Mouse (Mus musculus) limb, embryonic 12.5 days (tissue): ENCODE measurements around the gene Col5a3. TPM values are rescaled to one million over a fixed set of nuclear protein-coding genes. Genes with fewer than 3 reads are reported as not detected.

Experiments used
- ATAC-seq: fragments of 200-750 bp; cut with Nextera tagmentation; 2 replicates; pipeline ENCODE4 v1.8.0; 2017; ENCODE audit warnings: low read depth, moderate TSS enrichment; ENCODE audit not compliant: insufficient number of reproducible peaks, insufficient read depth, low FRiP score, low TSS enrichment
- H3K27ac ChIP-seq: fragments of 300-500 bp; sonication (generic); 2 replicates; pipeline ENCODE4 v1.5.1; 2016; ENCODE audit warnings: mild to moderate bottlenecking, moderate library complexity
- H3K27me3 ChIP-seq: fragments of 300-500 bp; sonication (generic); 2 replicates; pipeline ENCODE4 v1.6.1; 2016; ENCODE audit warnings: mild to moderate bottlenecking, moderate library complexity
- H3K36me3 ChIP-seq: fragments of 300-500 bp; sonication (generic); 2 replicates; pipeline ENCODE4 v1.6.1; 2016; ENCODE audit warnings: mild to moderate bottlenecking, moderate library complexity
- H3K4me1 ChIP-seq: fragments of 300-500 bp; sonication (generic); replicated peaks from 2 replicates; pipeline ENCODE4 v1.6.1; 2016
- H3K4me2 ChIP-seq: fragments of 300-500 bp; sonication (generic); 2 replicates; pipeline ENCODE4 v1.6.1; 2016; ENCODE audit warnings: mild to moderate bottlenecking, moderate library complexity
- H3K4me3 ChIP-seq: fragments of 300-500 bp; sonication (generic); replicated peaks from 2 replicates; pipeline ENCODE4 v1.5.1; 2016; ENCODE audit warnings: mild to moderate bottlenecking
- H3K9ac ChIP-seq: fragments of 300-500 bp; sonication (generic); replicated peaks from 2 replicates; pipeline ENCODE4 v1.6.1; 2016; ENCODE audit warnings: mild to moderate bottlenecking, moderate library complexity
- H3K9me3 ChIP-seq: fragments of 300-500 bp; sonication (generic); 2 replicates; pipeline ENCODE4 v1.6.1; 2016; ENCODE audit warnings: mild to moderate bottlenecking, moderate library complexity
- WGBS: fragments of 180-500 bp; shearing (Covaris S2); methylation state at CpG from one replicate; pipeline ENCODE4 v1.1.7; 2016; 5-methylcytosine and 5-hydroxymethylcytosine counted together
- polyA plus RNA-seq: library from polyadenylated mRNA; unstranded; fragments of >200 nt; fragmentation: Nextera tagmentation; extraction: Ambion mirVana; gene quantifications from 2 replicates; pipeline ENCODE4 v1.2.1, GENCODE M21; 2016

The Col5a3 gene
- polyA plus RNA-seq, 1 experiment from 2014 or later, result 0.28 TPM

- no peaks in the 10 kb centered on the region for H3K9me3 ChIP-seq
- 0 out of 2 replicates have a peak, but pooled peaks cover 3% of the 10 kb centered on the region for H3K27me3 ChIP-seq
- no peak overlapping the region for H3K4me3 ChIP-seq
- no peaks in the 10 kb centered on the region for H3K36me3 ChIP-seq
- 80% methylated on average over 1 of the region's 1 CpGs for WGBS
- no peak overlapping the region for H3K4me2 ChIP-seq
- no peak for ATAC-seq
- no peak overlapping the region for H3K9ac ChIP-seq
- no peak overlapping the region for H3K27ac ChIP-seq
- H3K4me1 ChIP-seq, result peaks cover 5% of the 10 kb centered on the region; the same call in 1 of the 2 replicates
These were observed 20.0 kb upstream of the Col5a3 start for GRCm38 (mm10) chr9:20834881-20835280.

GRCm38 (mm10) chr9:20830901-20831643 lies 16.2 kb upstream of the Col5a3 start:
- H3K4me1 ChIP-seq, result peaks cover 5% of the 10 kb centered on the region; the same call in 1 of the 2 replicates
- H3K9ac ChIP-seq, result no peak overlapping the region
- peaks cover 3% of the 10 kb centered on the region; the same call in 1 of the 2 replicates for H3K27me3 ChIP-seq
- H3K4me3 ChIP-seq, result no peak overlapping the region
- no peaks in the 10 kb centered on the region for H3K36me3 ChIP-seq
- WGBS, result 17% methylated on average over 19 of the region's 19 CpGs
- H3K27ac ChIP-seq, result no peak overlapping the region
- H3K4me2 ChIP-seq, result peak overlapping the region; percentile 38
- peak; percentile 90 for ATAC-seq
- H3K9me3 ChIP-seq, result no peaks in the 10 kb centered on the region

- Histone ChIP-seq H3K9ac (no peak overlapping the region), H3K4me1 (peaks cover 5% of the 10 kb centered on the region; the same call in 1 of the 2 replicates), H3K27ac (no peak overlapping the region), H3K4me2 (no peak overlapping the region), H3K9me3 (no peaks in the 10 kb centered on the region), H3K4me3 (no peak overlapping the region), H3K27me3 (peaks cover 3% of the 10 kb centered on the region; the same call in 1 of the 2 replicates), H3K36me3 (no peaks in the 10 kb centered on the region)
- no peak for ATAC-seq
- WGBS, result 90% methylated on average over 1 of the region's 1 CpGs
These were observed 13.3 kb upstream of the Col5a3 start for GRCm38 (mm10) chr9:20828127-20828526.

GRCm38 (mm10) chr9:20825781-20826180 lies 10.9 kb upstream of the Col5a3 start:
- no peak overlapping the region for H3K4me2 ChIP-seq
- no peak overlapping the region for H3K4me3 ChIP-seq
- H3K9me3 ChIP-seq, result no peaks in the 10 kb centered on the region
- 70% methylated on average over 5 of the region's 5 CpGs for WGBS
- H3K27ac ChIP-seq, result no peak overlapping the region
- no peaks in the 10 kb centered on the region; the same call in 1 of the 2 replicates for H3K27me3 ChIP-seq
- H3K9ac ChIP-seq, result no peak overlapping the region
- peaks cover 4% of the 10 kb centered on the region; the same call in 1 of the 2 replicates for H3K4me1 ChIP-seq
- H3K36me3 ChIP-seq, result no peaks in the 10 kb centered on the region
- ATAC-seq, result no peak

GRCm38 (mm10) chr9:20822821-20823220 lies 8.0 kb upstream of the Col5a3 start:
- WGBS, result 88% methylated on average over 3 of the region's 3 CpGs
- no peak overlapping the region for H3K9ac ChIP-seq
- H3K27me3 ChIP-seq, result no peaks in the 10 kb centered on the region; the same call in 1 of the 2 replicates
- H3K27ac ChIP-seq, result no peak overlapping the region
- H3K9me3 ChIP-seq, result no peaks in the 10 kb centered on the region
- ATAC-seq, result no peak
- no peaks in the 10 kb centered on the region for H3K36me3 ChIP-seq
- H3K4me2 ChIP-seq, result no peak overlapping the region
- no peaks in the 10 kb centered on the region for H3K4me1 ChIP-seq
- H3K4me3 ChIP-seq, result no peak overlapping the region

GRCm38 (mm10) chr9:20820001-20820400 lies 5.1 kb upstream of the Col5a3 start:
- 80% methylated on average over 5 of the region's 5 CpGs for WGBS
- Histone ChIP-seq H3K27me3 (peaks cover 15% of the 10 kb centered on the region), H3K9me3 (no peaks in the 10 kb centered on the region), H3K27ac (no peak overlapping the region), H3K9ac (no peak overlapping the region), H3K4me1 (peaks cover 3% of the 10 kb centered on the region), H3K36me3 (no peaks in the 10 kb centered on the region), H3K4me2 (no peak overlapping the region), H3K4me3 (no peak overlapping the region)
- ATAC-seq, result no peak

GRCm38 (mm10) chr9:20818236-20818635 lies 3.4 kb upstream of the Col5a3 start, which contains the start of gene Rdh8:
Rdh8 (plus strand) TSS chr9:20818503.
- Histone ChIP-seq H3K4me1 (peaks cover 8% of the 10 kb centered on the region), H3K9me3 (no peaks in the 10 kb centered on the region), H3K27ac (no peak within 1 kb of the TSS), H3K9ac (no peak within 1 kb of the TSS), H3K4me2 (no peak within 1 kb of the TSS), H3K36me3 (no peaks in the 10 kb centered on the region), H3K27me3 (peaks cover 27% of the 10 kb centered on the region), H3K4me3 (no peak within 1 kb of the TSS)
- WGBS, result 83% methylated on average over 6 of the region's 6 CpGs
- ATAC-seq, result no peak

GRCm38 (mm10) chr9:20812537-20813271 lies 2.2 kb downstream of the Col5a3 start:
- Histone ChIP-seq H3K9me3 (no peaks in the 10 kb centered on the region), H3K4me2 (no peak overlapping the region; the same call in 1 of the 2 replicates), H3K36me3 (no peaks in the 10 kb centered on the region), H3K4me3 (no peak overlapping the region), H3K4me1 (peaks cover 13% of the 10 kb centered on the region), H3K27ac (no peak overlapping the region), H3K27me3 (peaks cover 39% of the 10 kb centered on the region), H3K9ac (no peak overlapping the region)
- 13% methylated on average over 19 of the region's 19 CpGs for WGBS
- no peak for ATAC-seq

- peaks cover 13% of the 10 kb centered on the region for H3K4me1 ChIP-seq
- ATAC-seq, result no peak
- H3K36me3 ChIP-seq, result no peaks in the 10 kb centered on the region
- no peak overlapping the region for H3K27ac ChIP-seq
- no peaks in the 10 kb centered on the region for H3K9me3 ChIP-seq
- H3K27me3 ChIP-seq, result peaks cover 31% of the 10 kb centered on the region
- no peak overlapping the region for H3K4me2 ChIP-seq
- WGBS, result 39% methylated on average over 1 of the region's 1 CpGs
- H3K9ac ChIP-seq, result no peak overlapping the region
- no peak overlapping the region for H3K4me3 ChIP-seq
These were observed 4.1 kb downstream of the Col5a3 start for GRCm38 (mm10) chr9:20810773-20811172.

GRCm38 (mm10) chr9:20810271-20810670 lies 4.6 kb downstream of the Col5a3 start:
- no peaks in the 10 kb centered on the region for H3K9me3 ChIP-seq
- no peak overlapping the region for H3K9ac ChIP-seq
- H3K4me1 ChIP-seq, result peaks cover 13% of the 10 kb centered on the region
- peaks cover 27% of the 10 kb centered on the region for H3K27me3 ChIP-seq
- no peak overlapping the region for H3K27ac ChIP-seq
- no peak overlapping the region for H3K4me3 ChIP-seq
- ATAC-seq, result no peak
- H3K36me3 ChIP-seq, result no peaks in the 10 kb centered on the region
- 50% methylated on average over 4 of the region's 4 CpGs for whole genome bisulfite sequencing
- H3K4me2 ChIP-seq, result no peak overlapping the region

GRCm38 (mm10) chr9:20805706-20806105 lies 9.2 kb downstream of the Col5a3 start:
- no peak overlapping the region for H3K4me3 ChIP-seq
- H3K36me3 ChIP-seq, result no peaks in the 10 kb centered on the region
- 48% methylated on average over 5 of the region's 5 CpGs for WGBS
- no peak overlapping the region for H3K27ac ChIP-seq
- peaks cover 9% of the 10 kb centered on the region; the same call in 1 of the 2 replicates for H3K9me3 ChIP-seq
- no peaks in the 10 kb centered on the region for H3K4me1 ChIP-seq
- ATAC-seq, result no peak
- no peak overlapping the region for H3K4me2 ChIP-seq
- H3K9ac ChIP-seq, result no peak overlapping the region
- H3K27me3 ChIP-seq, result no peaks in the 10 kb centered on the region; the same call in 1 of the 2 replicates
